Mouse (Mus musculus) CH12.LX (cell line): ENCODE measurements around the gene Olfr1316. TPM values are rescaled to one million over a fixed set of nuclear protein-coding genes. Genes with fewer than 3 reads are reported as not detected.

ENCODE experiments used
- DNase-seq: peaks from one replicate; pipeline ENCODE4 v3.0.0-alpha.2; 2013; ENCODE audit errors: extremely low read depth
- H3K27ac ChIP-seq: 2 replicates; pipeline ENCODE4 v1.5.1; 2012; ENCODE audit warnings: low read depth, mild to moderate bottlenecking, control low read depth, moderate library complexity; ENCODE audit not compliant: insufficient read depth
- H3K27me3 ChIP-seq: replicated peaks from 2 replicates; pipeline ENCODE3; 2012; ENCODE audit warnings: inconsistent platforms
- H3K36me3 ChIP-seq, 2 experiments: replicated peaks in 1 of 2; 2 replicates each; pipeline versions ENCODE3 to v1.6.1; 2012; ENCODE audit warnings: inconsistent platforms in 1 of 2, low read length in 1 of 2, mild to moderate bottlenecking in 1 of 2, mixed read lengths in 1 of 2, moderate library complexity in 1 of 2; ENCODE audit not compliant: control insufficient read depth in 1 of 2, insufficient read depth in 1 of 2
- H3K4me1 ChIP-seq, 2 experiments: 2 replicates each; pipeline ENCODE4 v1.6.1; 2012; ENCODE audit warnings: inconsistent platforms in 1 of 2, moderate library complexity in 1 of 2; ENCODE audit not compliant: insufficient read depth in 2 of 2, control insufficient read depth in 1 of 2
- H3K4me2 ChIP-seq: 2 replicates; pipeline ENCODE4 v1.6.1; 2012; ENCODE audit warnings: low read depth, mild to moderate bottlenecking, control low read depth; ENCODE audit not compliant: poor library complexity, insufficient read depth, severe bottlenecking
- H3K4me3 ChIP-seq, 3 experiments: fragments of 150-350 bp in 1 of 3; sonication (generic) in 1 of 3; replicated peaks in 1 of 3; 2 replicates each; pipeline versions ENCODE3 to v1.5.1; 2011 to 2012; ENCODE audit warnings: low read depth in 2 of 3, low read length in 2 of 3, mild to moderate bottlenecking in 2 of 3, moderate library complexity in 2 of 3, control low read depth in 1 of 3, improper control_type of control experiment in 1 of 3, inconsistent platforms in 1 of 3, mixed read lengths in 1 of 3; ENCODE audit not compliant: poor library complexity in 1 of 3
- H3K79me2 ChIP-seq: replicated peaks from 2 replicates; pipeline ENCODE4 v1.6.1; 2012; ENCODE audit warnings: mild to moderate bottlenecking, moderate library complexity; ENCODE audit not compliant: control insufficient read depth, poor library complexity, insufficient read depth, severe bottlenecking; ENCODE audit errors: extremely low read depth
- H3K9ac ChIP-seq: 2 replicates; pipeline ENCODE4 v1.6.1; 2012; ENCODE audit warnings: low read depth, mild to moderate bottlenecking, control low read depth, moderate library complexity; ENCODE audit not compliant: insufficient read depth
- H3K9me3 ChIP-seq: replicated peaks from 2 replicates; pipeline ENCODE3; 2012; ENCODE audit warnings: low read length, inconsistent platforms, mixed read lengths
- BHLHE40 ChIP-seq: IDR thresholded peaks from 2 replicates; pipeline ENCODE4 v1.6.1; 2011; ENCODE audit warnings: mild to moderate bottlenecking, low read depth, low read length, improper control_type of control experiment
- CHD2 ChIP-seq: IDR thresholded peaks from 2 replicates; pipeline ENCODE4 v1.6.1; 2011; ENCODE audit warnings: low read length, improper control_type of control experiment
- CTCF ChIP-seq, 2 experiments: IDR thresholded peaks in 1 of 2; conservative IDR thresholded peaks in 1 of 2; 2 replicates each; pipeline ENCODE4 v1.5.1; 2011 to 2012; ENCODE audit warnings: low read depth in 2 of 2, low read length in 2 of 2, improper control_type of control experiment in 1 of 2, inconsistent platforms in 1 of 2, mild to moderate bottlenecking in 1 of 2, moderate library complexity in 1 of 2
- E2F4 ChIP-seq: IDR thresholded peaks from 2 replicates; pipeline ENCODE4 v1.6.1; 2011; ENCODE audit warnings: low read depth, low read length, improper control_type of control experiment; ENCODE audit not compliant: insufficient replicate concordance
- ELF1 ChIP-seq: IDR thresholded peaks from 2 replicates; pipeline ENCODE4 v1.6.1; 2014; ENCODE audit warnings: low read depth, mild to moderate bottlenecking, inconsistent platforms, low read length, improper control_type of control experiment
- GABPA ChIP-seq: IDR thresholded peaks from 2 replicates; pipeline ENCODE4 v1.6.1; 2012; ENCODE audit warnings: low read depth, low read length, improper control_type of control experiment, inconsistent platforms; ENCODE audit not compliant: insufficient replicate concordance
- HCFC1 ChIP-seq: IDR thresholded peaks from 2 replicates; pipeline ENCODE4 v1.6.1; 2012; ENCODE audit warnings: low read depth, mild to moderate bottlenecking, inconsistent platforms, low read length, improper control_type of control experiment
- JUN ChIP-seq: IDR thresholded peaks from 2 replicates; pipeline ENCODE4 v1.6.1; 2011; ENCODE audit warnings: low read depth, mild to moderate bottlenecking, low read length, improper control_type of control experiment, moderate library complexity; ENCODE audit not compliant: insufficient read depth
- MXI1 ChIP-seq: IDR thresholded peaks from 2 replicates; pipeline ENCODE4 v1.6.1; 2011; ENCODE audit warnings: mild to moderate bottlenecking, low read depth, low read length, improper control_type of control experiment
- NRF1 ChIP-seq: IDR thresholded peaks from 2 replicates; pipeline ENCODE4 v1.6.1; 2014; ENCODE audit warnings: low read depth, mild to moderate bottlenecking, inconsistent platforms, low read length, improper control_type of control experiment, moderate library complexity
- PAX5 ChIP-seq: IDR thresholded peaks from 2 replicates; pipeline ENCODE4 v1.6.1; 2012; ENCODE audit warnings: low read length, inconsistent platforms, mixed read lengths
- POLR2A ChIP-seq: IDR thresholded peaks from 2 replicates; pipeline ENCODE4 v1.6.1; 2011; ENCODE audit warnings: low read depth, mild to moderate bottlenecking, improper control_type of control experiment, low read length
- RCOR1 ChIP-seq: conservative IDR thresholded peaks from 2 replicates; pipeline ENCODE4 v1.6.1; 2012; ENCODE audit warnings: low read depth, mild to moderate bottlenecking, inconsistent platforms, low read length, improper control_type of control experiment
- SIN3A ChIP-seq: IDR thresholded peaks from 2 replicates; pipeline ENCODE4 v1.6.1; 2012; ENCODE audit warnings: low read length, improper control_type of control experiment, inconsistent platforms
- TBP ChIP-seq: conservative IDR thresholded peaks from 2 replicates; pipeline ENCODE4 v1.6.1; 2011; ENCODE audit warnings: low read depth, low read length, improper control_type of control experiment
- UBTF ChIP-seq: IDR thresholded peaks from 2 replicates; pipeline ENCODE4 v1.6.1; 2012; ENCODE audit warnings: low read depth, mild to moderate bottlenecking, inconsistent platforms, low read length, improper control_type of control experiment, moderate library complexity
- ZNF384 ChIP-seq: IDR thresholded peaks from 2 replicates; pipeline ENCODE4 v1.6.1; 2012; ENCODE audit warnings: low read depth, low read length, improper control_type of control experiment, inconsistent platforms
- dilution Hi-C: fragments of 300-500 bp; cut with MboI; formaldehyde crosslinking; loops from 2 replicates; pipeline ENCODE4 v1.14.3; 2020; ENCODE audit warnings: low sequenced_read_pairs; ENCODE audit not compliant: extremely low pct_unique_long_range_greater_than_20kb, extremely low pct_ligation_motif_present
- in situ Hi-C: fragments of 300-500 bp; cut with MboI; formaldehyde crosslinking; loops from 3 replicates; pipeline ENCODE4 v1.14.3; 2019; ENCODE audit warnings: low sequenced_read_pairs, low pct_ligation_motif_present, low pct_unique_long_range_greater_than_20kb, mixed read lengths
- polyA plus RNA-seq: library from polyadenylated mRNA; unstranded; fragments of >175 nt; gene quantifications from 2 replicates; pipeline ENCODE4 v1.2.1, GENCODE M21; 2012; ENCODE audit warnings: low read depth; ENCODE audit not compliant: insufficient read length
- total RNA-seq, 2 experiments: library from RNA; depleted of rRNA; stranded (reverse); fragments of 300-350 nt in 1 of 2; fragments of >200 nt in 1 of 2; gene quantifications; 2 replicates each; pipeline ENCODE4 v1.2.3; 2012 to 2014

Gene Olfr1316
- total RNA-seq (2012; rRNA removed) (not detected in 2 replicates), total RNA-seq (2014; rRNA removed) (not detected in 2 replicates), polyA plus RNA-seq (not detected in 2 replicates)

- Histone ChIP-seq H3K4me2 (no peak within 1 kb of the TSS), H3K36me3 (no peaks in the 10 kb centered on the region), H3K4me3 (no peak within 1 kb of the TSS), H3K27me3 (peaks cover 2% of the 10 kb centered on the region), H3K4me1 (no peaks in the 10 kb centered on the region), H3K9ac (no peak within 1 kb of the TSS), H3K79me2 (no peaks in the 10 kb centered on the region), H3K9me3 (no peaks in the 10 kb centered on the region), H3K27ac (no peak within 1 kb of the TSS)
- no peak for DNase-seq
- TF ChIP-seq ELF1 (no peak), JUN (no peak), CHD2 (no peak), POLR2A (no peak), ZNF384 (no peak), PAX5 (no peak), UBTF (no peak), BHLHE40 (no peak), E2F4 (no peak), NRF1 (no peak), GABPA (no peak), HCFC1 (no peak), RCOR1 (no peak)
- dilution Hi-C loops (no loop called here), in situ Hi-C loops (no loop called here)
Observed at GRCm38 (mm10) chr2:112134877-112135276, at the start of gene Olfr1316. TSS of gene Olfr1316 (minus strand) at chr2:112134977.

- no peak for DNase-seq
- in situ Hi-C loops (no loop called here), dilution Hi-C loops (no loop called here)
- no peaks in the 10 kb centered on the region for H3K9me3 ChIP-seq
- no peaks in the 10 kb centered on the region for H3K4me1 ChIP-seq
- no peak for TF ChIP-seq PAX5
- TF ChIP-seq SIN3A, result no peak
- TF ChIP-seq CTCF (conservative IDR thresholded peaks at IDR 0.05 in 1 of 2, IDR thresholded peaks at IDR 0.05 in 1 of 2; ENCODE audit: low read depth in 2 of 2, low read length in 2 of 2), result no peak
- no peak for TF ChIP-seq ZNF384
- no peak for TF ChIP-seq MXI1
- TF ChIP-seq TBP, result no peak
- H3K4me3 ChIP-seq, result no peak within 1 kb of the TSS
- no peaks in the 10 kb centered on the region for H3K36me3 ChIP-seq
- H3K27me3 ChIP-seq, result peaks cover 4% of the 10 kb centered on the region
- H3K9ac ChIP-seq, result no peak within 1 kb of the TSS
- H3K79me2 ChIP-seq, result no peaks in the 10 kb centered on the region
- H3K27ac ChIP-seq, result no peak within 1 kb of the TSS
- H3K4me2 ChIP-seq, result no peak within 1 kb of the TSS
Observed at GRCm38 (mm10) chr2:112153898-112154297, 19.1 kb upstream of the Olfr1316 start, which contains the start of gene Olfr1318. TSS of gene Olfr1318 (plus strand) at chr2:112154198.
